Mouse (Mus musculus) neural tube, embryonic 10.5 days (tissue): Measurements from ENCODE around the gene Gadd45b.
A peak's percentile ranks its signal among the peaks of the same experiment; 100 is the strongest.

Experiments used
- DNase-seq: peaks from one replicate; pipeline ENCODE4 v3.0.0-alpha.2; 2017; ENCODE audit warnings: low spot score; ENCODE audit errors: extremely low spot score

The Gadd45b gene

GRCm38 (mm10) chr10:80954843-80955242 lies 25.0 kb downstream of the Gadd45b start:
- no peak for DNase-seq

DNA sequence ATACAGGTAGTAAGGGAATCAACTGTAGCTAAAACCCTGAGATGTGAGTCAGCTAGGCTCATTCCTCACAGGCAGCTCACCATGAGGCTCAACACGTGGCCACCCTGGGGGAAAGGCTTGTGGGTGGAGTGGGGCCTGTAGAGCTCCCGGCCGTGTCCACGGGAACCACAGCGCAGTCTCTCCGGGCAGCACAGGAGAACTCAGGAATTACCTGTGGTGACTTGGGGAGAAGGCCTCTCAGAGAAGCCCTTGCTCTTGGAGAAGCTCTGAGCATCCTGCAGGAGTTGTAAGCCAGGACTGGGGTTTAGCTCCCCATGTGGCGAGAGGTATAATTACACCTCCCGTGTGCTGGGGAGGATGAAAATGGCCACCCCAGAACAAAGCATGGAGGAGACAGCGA lies 25.7 kb downstream of the Gadd45b start:
- peak; percentile 63 for DNase-seq

DNA sequence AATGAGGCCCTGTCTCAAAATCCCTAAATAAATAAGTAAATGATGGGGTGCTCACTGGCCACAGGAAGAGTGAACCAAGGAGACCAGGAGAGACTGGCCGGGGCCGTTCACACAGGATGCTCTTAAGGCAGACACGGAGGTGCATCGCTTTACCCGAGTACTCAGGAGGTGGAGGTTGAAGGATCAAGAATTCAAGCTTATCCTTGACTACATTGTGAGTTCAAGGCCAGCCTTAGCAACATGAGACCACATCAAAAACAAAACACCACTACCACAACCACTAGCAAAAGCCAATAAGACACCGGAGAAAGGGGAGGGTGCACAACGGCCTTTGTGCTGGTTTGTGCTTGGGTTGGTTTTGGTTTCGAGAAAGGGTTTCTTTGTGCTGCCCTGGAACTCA lies 26.5 kb downstream of the Gadd45b start:
- DNase-seq = no peak

DNA sequence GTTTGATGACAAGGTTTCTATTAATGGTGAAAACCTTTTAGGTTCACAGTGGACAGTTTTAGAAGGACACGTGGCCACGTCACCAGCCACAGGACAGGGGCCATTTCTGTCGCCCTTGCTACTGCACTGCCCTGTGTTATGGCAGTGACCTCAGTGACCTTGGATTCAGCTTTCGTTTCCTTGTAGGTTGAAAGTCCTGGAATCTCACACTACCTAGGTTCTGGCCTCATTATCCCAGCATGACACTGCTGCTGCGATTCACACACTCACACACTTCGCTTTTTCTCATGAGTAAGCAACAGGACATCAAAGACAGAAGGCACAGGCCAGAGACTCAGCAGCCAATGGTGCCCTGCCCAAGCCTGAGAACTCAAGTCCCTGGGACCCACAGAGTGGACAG lies 27.0 kb downstream of the Gadd45b start:
- DNase-seq = no peak

- no peak for DNase-seq
Observed at GRCm38 (mm10) chr10:80957791-80958190, 27.9 kb downstream of the Gadd45b start.

GRCm38 (mm10) chr10:80958979-80959637 lies 29.2 kb downstream of the Gadd45b start:
- no peak for DNase-seq

- DNase-seq = peak; percentile 70
Observed at GRCm38 (mm10) chr10:80960551-80961508, 31.0 kb downstream of the Gadd45b start.

- no peak for DNase-seq
Observed at GRCm38 (mm10) chr10:80962051-80962472, 32.2 kb downstream of the Gadd45b start.

DNA sequence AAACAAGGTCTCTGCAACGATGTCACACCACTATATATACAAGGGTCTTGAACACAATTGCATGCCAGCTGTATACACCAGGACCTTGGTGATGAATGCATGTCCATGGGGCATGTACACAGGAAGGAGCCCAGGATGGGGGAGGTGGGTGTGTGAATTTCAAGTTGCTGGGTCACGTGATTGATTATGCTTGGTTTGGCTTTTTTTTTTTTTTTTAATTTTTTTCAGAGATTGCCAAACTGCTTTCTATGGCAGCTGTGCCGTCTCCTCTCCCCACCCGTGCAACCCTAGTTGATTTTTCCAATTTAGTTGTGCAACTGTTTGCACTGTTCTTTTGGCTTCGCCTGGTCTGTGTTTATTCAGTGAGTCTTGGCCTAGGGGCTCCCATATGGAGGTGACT lies 32.7 kb downstream of the Gadd45b start:
- DNase-seq = no peak

DNA sequence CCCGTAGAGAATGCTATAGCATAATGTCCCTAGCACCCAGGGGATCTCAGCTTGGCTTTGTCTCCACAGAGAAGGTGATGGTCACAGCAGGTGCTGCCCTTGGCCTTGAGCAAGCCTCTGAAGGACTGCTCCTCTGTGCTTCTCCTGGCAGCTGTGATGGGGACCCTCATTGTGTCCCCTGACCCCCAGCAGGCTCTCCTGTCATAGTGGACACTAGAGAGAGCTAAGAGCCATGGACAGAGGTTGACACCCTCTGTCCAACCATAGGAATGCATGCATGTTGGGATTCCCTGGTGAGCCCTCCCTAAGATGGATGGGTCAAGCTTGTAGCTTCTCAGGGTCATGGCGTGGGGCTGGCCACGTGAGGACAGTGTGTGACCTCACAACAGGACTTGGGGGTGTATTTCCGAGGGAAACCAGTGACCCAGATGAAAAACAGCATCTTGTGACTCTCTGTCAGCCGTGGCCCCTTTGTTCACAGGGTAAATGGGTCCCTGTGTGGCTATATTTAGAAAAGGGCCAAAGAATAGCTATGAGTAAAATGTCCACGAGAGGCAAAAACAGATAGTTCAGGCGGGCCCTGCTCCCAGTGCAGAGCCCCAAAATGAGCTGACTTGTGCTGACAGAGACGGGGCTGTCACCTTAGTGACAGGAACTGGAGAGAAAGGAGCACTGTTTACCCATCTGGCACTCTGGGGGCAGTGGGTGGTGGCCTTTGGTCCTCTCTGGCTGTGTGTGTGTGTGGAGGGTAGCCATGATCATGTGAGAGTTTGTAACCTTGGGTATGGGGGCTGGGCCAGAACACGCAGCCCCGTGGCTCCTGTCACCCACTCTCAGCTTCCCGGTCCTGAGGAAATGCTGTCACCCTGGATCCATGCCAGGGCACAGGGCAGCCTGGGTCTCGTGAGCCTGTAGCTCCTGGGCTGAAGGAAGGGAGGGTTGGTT lies 33.4 kb downstream of the Gadd45b start:
- no peak for DNase-seq

GRCm38 (mm10) chr10:80966296-80966695 lies 36.4 kb downstream of the Gadd45b start:
- DNase-seq = no peak

DNA sequence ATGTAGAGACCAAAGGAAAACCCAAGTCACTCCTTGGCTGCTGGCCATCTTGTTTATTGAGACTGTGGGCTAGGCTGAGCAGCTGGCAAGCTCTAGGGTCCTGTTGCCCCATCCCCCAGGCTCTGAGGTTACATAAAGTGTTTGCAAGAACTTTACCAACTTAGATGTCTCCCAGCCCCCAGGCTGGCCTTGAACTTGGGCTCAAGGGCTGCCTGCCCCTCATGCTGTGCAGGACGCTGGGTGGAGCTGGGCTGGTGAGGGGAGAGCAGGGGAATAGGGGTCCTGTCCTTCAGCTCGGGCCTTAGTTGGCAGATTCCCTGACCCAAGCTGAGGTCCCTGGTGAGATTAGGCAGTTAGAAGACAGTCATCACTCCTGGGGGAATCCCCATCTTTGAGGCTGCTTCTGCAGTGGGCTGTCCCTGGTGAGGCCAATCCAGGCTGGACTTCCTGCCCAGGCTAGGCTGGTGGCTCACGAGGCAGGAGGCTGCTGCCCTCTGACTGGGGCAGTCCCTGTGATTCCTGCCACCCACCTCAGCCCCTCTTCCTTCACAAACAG lies 37.3 kb downstream of the Gadd45b start:
- no peak for DNase-seq

DNA sequence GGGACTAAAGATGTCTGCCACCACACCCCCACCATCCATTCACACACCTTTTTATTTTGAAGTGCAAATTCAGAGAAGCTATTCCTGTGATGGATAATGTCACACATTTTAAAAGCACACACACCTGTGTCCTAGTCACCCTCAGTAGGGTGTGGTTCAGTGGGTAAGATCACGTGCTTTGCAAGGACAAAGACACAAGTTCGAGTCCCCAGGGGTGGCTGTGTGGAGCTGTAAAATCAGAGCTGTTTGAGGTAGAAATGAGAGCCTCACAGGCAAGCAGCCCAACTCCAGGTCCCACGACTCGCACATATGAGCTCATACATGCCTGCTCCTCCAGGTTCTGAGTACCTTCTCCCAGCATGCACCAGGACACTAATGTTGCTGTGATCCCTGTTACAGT lies 38.2 kb downstream of the Gadd45b start:
- no peak for DNase-seq

DNA sequence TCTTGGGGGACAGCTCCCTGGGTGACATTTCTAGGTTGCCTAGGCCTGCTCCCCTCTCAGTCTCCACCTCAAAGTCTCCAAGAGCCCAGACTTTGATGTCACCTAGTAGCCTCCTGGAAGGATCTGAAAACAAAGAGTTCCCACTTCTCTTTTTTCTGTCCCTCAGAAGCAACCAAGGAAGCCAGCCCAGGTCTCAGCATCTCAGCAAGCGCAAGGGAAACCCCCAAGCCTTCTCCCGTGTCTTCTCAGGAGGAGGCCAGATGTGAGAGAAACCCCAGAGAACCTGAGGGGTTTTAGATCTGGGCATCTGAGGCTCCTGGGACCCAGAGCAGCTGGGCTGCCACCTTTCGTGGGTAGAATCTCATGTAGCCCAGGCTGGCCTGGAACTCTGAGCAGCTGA lies 39.4 kb downstream of the Gadd45b start:
- DNase-seq = no peak

- DNase-seq = no peak
Observed at GRCm38 (mm10) chr10:80970159-80970558, 40.3 kb downstream of the Gadd45b start.

DNA sequence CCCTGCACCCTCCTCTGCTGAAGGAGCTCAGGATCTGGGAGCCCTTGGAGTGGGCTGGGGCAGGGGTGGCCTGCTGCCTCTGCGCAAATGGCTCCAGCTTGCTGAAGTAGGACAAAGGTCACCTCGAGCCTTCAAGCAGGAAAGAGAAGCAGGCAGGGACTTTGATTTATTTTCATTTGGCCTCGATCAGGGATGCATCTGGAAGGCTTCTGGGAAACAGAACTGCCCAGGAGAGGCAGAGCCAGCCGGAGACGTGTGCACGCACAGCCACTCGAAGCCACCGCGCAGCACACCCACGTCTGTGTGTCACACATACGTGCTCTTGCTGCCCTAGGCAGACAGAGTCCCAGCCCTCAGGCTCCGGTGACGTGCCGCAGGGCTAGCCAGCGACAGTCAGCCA lies 41.7 kb downstream of the Gadd45b start:
- no peak for DNase-seq

GRCm38 (mm10) chr10:80972071-80972987 lies 42.5 kb downstream of the Gadd45b start:
- no peak for DNase-seq

- DNase-seq = no peak
Observed at GRCm38 (mm10) chr10:80973722-80974121, 43.8 kb downstream of the Gadd45b start.

GRCm38 (mm10) chr10:80975478-80975877 lies 45.6 kb downstream of the Gadd45b start:
- DNase-seq = no peak

DNA sequence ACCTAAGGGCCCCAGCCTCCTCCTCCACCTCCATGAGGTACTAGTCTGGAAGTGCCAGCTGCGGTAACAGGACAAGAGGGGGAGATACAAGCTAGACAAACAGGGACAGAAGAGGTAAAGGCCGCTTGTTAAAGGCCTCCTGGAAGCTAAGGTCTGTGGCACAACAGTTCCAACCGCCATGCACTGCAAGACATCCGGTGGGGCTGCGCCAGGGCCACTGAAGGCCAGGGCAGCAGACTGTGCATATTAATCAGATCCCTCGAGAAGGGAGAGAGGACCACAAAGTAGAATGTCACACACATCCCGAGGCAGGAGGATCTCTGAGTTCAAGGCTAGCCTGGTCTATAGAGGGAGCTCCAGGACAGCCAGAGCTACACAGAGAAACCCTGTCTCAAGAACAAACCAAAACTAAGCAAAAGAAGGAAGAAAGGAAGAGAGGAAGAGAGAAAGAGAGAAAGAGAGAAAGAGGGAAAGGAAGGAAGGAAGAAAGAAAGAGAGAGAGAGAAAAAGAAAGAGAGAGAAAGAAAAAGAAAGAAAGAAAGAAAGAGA lies 51.8 kb downstream of the Gadd45b start:
- DNase-seq = no peak
